Mouse (Mus musculus): ENCODE data around the gene Mrpl37. TPM values are rescaled to one million over a fixed set of nuclear protein-coding genes. Genes with fewer than 3 reads are reported as not detected.

Gene Mrpl37
- total and polyA plus RNA-seq, 2 experiments from 2014 or later, result 59.2 to 79.7 TPM

DNA sequence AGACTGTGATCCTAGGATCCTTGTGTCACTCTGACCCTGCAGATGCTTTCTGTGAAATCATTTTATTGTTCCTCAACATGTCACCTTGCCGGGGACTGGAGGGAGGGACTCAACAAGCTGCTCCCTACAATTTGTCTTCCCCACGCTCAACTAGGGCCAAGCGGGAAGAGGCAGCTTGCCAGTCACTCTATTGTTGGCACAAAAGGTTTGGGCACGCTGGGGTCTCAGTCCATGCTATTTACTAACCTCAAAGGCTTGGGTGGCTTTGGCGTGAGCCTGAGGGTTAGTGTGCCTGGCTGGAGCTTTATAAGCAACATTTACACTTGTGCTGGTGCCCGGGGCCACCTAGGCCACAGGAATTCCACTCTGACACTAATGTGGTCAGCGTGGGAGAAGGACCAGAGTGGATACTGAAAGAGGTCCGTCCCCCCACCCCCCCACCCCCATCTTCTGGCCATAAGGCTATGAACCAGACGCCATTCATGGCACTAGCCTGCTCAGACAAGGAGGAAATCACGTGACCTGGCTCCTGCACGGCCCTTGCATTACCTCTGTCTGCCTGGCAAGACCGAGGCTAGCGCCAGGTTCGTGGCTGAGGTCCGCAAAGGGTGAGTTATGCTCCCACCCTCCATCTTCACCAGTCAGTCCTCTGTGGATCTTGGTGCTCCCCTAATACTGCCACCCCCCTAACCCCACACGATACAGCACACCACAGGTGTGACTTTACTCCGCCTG is 32.3 kb upstream of the Mrpl37 start:
- H3K9ac ChIP-seq (replicated peaks; ENCODE audit: low read length), result no peak overlapping the region
- no peak for DNase-seq (ENCODE audit: low spot score)
- no peaks in the 10 kb centered on the region for H3K36me3 ChIP-seq (ENCODE audit: insufficient read depth, low read length)
- WGBS, result 60% methylated on average over 17 of the region's 17 CpGs
- no peaks in the 10 kb centered on the region for H3K27me3 ChIP-seq (ENCODE audit: insufficient read depth, low read length)
- H3K9me3 ChIP-seq (ENCODE audit: low read length), result no peaks in the 10 kb centered on the region
- no peak overlapping the region for H3K4me2 ChIP-seq (ENCODE audit: low read depth, low read length)
- no peak overlapping the region for H3K4me3 ChIP-seq (ENCODE audit: low read length)
- TF ChIP-seq CTCF (IDR thresholded peaks at IDR 0.05; ENCODE audit: low read depth), result no peak
- 0 out of 2 replicates have a peak, but pooled peaks cover 16% of the 10 kb centered on the region for H3K4me1 ChIP-seq (ENCODE audit: insufficient read depth, low read length)
- no peak overlapping the region for H3K27ac ChIP-seq
- ATAC-seq, result no peak

DNA sequence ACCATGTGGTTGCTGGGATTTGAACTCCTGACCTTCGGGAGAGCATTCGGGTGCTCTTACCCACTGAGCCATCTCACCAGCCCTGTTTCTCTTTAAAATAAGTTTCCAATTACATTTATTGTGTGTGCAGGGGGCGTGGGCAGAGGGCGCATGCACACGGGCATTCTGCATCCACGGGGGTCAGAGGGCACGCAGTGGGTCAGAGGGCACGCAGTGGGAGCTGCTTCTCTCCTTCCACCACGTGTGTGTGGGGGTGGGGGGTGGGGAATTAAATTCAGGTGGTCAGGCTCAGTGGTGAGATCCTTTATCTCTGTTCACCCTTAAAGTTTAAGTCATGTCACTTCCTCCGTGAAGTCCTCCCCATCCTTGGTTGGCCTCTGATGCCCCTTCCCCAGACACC is 31.7 kb upstream of the Mrpl37 start:
- ATAC-seq (no peak), DNase-seq (ENCODE audit: low spot score) (no peak)
- TF ChIP-seq CTCF (IDR thresholded peaks at IDR 0.05; ENCODE audit: low read depth), result no peak
- no peak overlapping the region for H3K4me2 ChIP-seq (ENCODE audit: low read depth, low read length)
- H3K27ac ChIP-seq, result no peak overlapping the region
- 69% methylated on average over 10 of the region's 10 CpGs for WGBS
- no peaks in the 10 kb centered on the region for H3K9me3 ChIP-seq (ENCODE audit: low read length)
- no peaks in the 10 kb centered on the region for H3K27me3 ChIP-seq (ENCODE audit: insufficient read depth, low read length)
- no peak overlapping the region for H3K9ac ChIP-seq (replicated peaks; ENCODE audit: low read length)
- no peaks in the 10 kb centered on the region for H3K36me3 ChIP-seq (ENCODE audit: insufficient read depth, low read length)
- H3K4me1 ChIP-seq (ENCODE audit: insufficient read depth, low read length), result 0 out of 2 replicates have a peak, but pooled peaks cover 16% of the 10 kb centered on the region
- H3K4me3 ChIP-seq (ENCODE audit: low read length), result no peak overlapping the region

DNA sequence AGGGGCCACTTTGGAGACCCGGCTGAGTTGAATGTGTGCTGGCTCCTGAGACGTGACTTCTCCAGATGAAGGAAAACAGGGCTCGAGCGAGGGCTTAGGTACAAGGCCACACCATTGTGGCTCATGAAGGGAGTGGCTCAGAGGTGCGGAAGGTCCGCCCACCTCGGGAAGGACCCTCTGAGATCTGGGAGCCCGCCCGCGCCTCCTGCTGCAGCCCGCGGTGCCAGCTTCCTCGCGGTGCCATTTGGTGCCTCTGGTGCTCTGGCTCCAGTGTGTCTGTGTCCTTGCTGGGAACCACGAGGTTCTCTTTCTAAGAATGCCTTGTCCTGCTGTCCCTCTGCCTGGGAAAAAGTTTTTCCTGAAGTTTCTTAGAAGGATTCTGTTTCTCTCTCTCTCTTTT is 31.2 kb upstream of the Mrpl37 start:
- DNase-seq (ENCODE audit: low spot score), result no peak
- 59% methylated on average over 15 of the region's 15 CpGs for WGBS
- Histone ChIP-seq H3K4me3 (ENCODE audit: low read length) (no peak overlapping the region), H3K9me3 (ENCODE audit: low read length) (no peaks in the 10 kb centered on the region), H3K4me2 (ENCODE audit: low read depth, low read length) (no peak overlapping the region), H3K4me1 (ENCODE audit: insufficient read depth, low read length) (0 out of 2 replicates have a peak, but pooled peaks cover 16% of the 10 kb centered on the region), H3K27me3 (ENCODE audit: insufficient read depth, low read length) (no peaks in the 10 kb centered on the region), H3K27ac (no peak overlapping the region), H3K9ac (replicated peaks; ENCODE audit: low read length) (no peak overlapping the region), H3K36me3 (ENCODE audit: insufficient read depth, low read length) (no peaks in the 10 kb centered on the region)
- TF ChIP-seq CTCF (IDR thresholded peaks at IDR 0.05; ENCODE audit: low read depth), result no peak
- ATAC-seq, result no peak

DNA sequence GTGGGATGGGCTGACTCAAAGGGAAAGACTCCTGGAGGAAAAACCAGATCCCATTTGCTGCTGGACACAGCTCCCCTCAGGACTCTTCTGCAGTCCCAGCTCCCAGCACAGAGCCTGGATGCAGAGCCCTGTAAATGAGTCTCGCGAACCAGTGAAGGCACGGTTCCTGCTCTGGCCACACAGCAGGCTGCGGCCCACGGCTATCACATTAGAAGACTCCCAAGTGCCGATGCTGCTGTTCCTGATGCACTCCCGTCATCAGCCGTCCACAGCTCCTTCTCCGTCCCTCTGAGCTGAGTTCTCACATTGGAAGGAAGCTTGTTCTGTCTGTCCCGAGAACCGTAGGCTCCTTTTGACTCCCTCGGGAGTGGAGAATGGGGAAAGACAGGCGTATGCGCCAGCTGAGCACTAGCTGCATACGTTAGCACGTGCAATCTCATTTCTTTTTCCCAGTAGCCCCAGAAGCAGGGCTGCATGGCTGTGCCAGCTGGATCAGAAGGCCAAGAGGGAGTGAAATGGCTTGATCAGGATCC is 30.2 kb upstream of the Mrpl37 start, which contains the start of gene Cdcp2:
Gene Cdcp2, plus strand, starts transcription at position 51 of the 533 bp plus-strand sequence.
- Histone ChIP-seq H3K9ac (replicated peaks; ENCODE audit: low read length) (no peak within 1 kb of the TSS), H3K36me3 (ENCODE audit: insufficient read depth, low read length) (no peaks in the 10 kb centered on the region), H3K4me3 (ENCODE audit: low read length) (no peak within 1 kb of the TSS), H3K9me3 (ENCODE audit: low read length) (no peaks in the 10 kb centered on the region), H3K27me3 (ENCODE audit: insufficient read depth, low read length) (no peaks in the 10 kb centered on the region), H3K4me1 (ENCODE audit: insufficient read depth, low read length) (0 out of 2 replicates have a peak, but pooled peaks cover 16% of the 10 kb centered on the region), H3K4me2 (ENCODE audit: low read depth, low read length) (no peak within 1 kb of the TSS), H3K27ac (peak within 1 kb of the TSS; percentile 56; the same call in 1 of the 2 replicates)
- WGBS, result 31% methylated on average over 16 of the region's 16 CpGs
- TF ChIP-seq CTCF (IDR thresholded peaks at IDR 0.05; ENCODE audit: low read depth), result no peak
- ATAC-seq (no peak), DNase-seq (ENCODE audit: low spot score) (no peak)

DNA sequence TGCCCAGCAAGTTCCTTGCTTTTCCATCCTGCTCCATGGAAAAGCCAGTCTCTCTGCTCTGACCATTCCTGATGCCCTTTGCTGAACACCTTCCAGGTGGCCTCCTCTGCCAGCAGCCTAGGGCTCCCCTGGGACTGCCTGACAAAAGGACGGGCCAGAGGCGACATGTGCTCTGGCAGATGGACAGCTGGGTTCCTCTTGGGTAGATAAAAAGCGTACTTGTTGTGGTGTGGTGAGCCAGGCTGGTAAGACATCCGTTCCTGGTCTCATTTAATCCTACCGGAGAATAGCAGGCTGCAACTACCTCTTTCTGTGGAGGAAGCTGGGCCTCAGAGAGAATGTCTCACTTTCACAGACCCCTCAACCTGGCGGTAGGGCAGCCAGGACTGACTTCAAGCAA is 29.4 kb upstream of the Mrpl37 start:
- H3K9me3 ChIP-seq (ENCODE audit: low read length), result no peaks in the 10 kb centered on the region
- no peak overlapping the region for H3K4me3 ChIP-seq (ENCODE audit: low read length)
- H3K4me2 ChIP-seq (ENCODE audit: low read depth, low read length), result no peak overlapping the region
- DNase-seq (ENCODE audit: low spot score) (peak; percentile 60), ATAC-seq (no peak)
- no peaks in the 10 kb centered on the region for H3K27me3 ChIP-seq (ENCODE audit: insufficient read depth, low read length)
- 0 out of 2 replicates have a peak, but pooled peaks cover 16% of the 10 kb centered on the region for H3K4me1 ChIP-seq (ENCODE audit: insufficient read depth, low read length)
- no peaks in the 10 kb centered on the region for H3K36me3 ChIP-seq (ENCODE audit: insufficient read depth, low read length)
- TF ChIP-seq CTCF (IDR thresholded peaks at IDR 0.05; ENCODE audit: low read depth), result no peak
- no peak overlapping the region for H3K9ac ChIP-seq (replicated peaks; ENCODE audit: low read length)
- 20% methylated on average over 6 of the region's 6 CpGs for WGBS
- peak overlapping the region; percentile 56; the same call in 1 of the 2 replicates for H3K27ac ChIP-seq

DNA sequence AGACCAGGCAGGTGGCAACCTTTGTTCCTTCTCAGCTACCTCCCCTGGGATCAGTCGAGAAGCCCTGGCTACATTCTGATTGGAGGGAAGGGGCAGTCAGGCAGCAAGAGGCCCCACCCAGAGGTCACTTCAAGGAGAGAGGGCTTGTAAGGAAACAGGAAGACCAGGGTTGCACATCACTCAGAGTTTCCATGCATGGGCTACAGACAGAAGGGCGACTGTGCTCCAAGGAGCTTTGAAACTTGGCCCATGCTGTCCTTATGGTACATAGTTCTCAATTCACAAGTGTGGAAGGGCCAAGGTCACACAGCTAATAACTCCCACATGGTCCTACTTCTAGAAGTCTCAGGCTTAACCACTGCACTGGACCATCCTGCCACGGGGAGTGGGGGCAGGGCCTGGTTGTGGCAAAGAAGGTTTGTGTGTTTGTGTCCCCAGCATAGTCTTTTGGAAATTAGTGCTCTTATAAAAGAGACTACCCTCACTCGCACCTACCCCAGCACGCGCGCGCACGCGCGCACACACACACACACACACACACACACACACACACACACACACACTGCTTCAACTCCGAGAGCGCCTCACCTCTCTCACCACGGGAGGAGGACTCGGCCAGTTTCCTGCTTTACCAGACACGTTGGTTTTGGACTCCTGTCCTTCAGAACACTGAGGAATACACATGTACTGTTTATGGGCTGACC is 28.0 kb upstream of the Mrpl37 start:
- no peak overlapping the region for H3K27ac ChIP-seq
- H3K36me3 ChIP-seq (ENCODE audit: insufficient read depth, low read length), result no peaks in the 10 kb centered on the region
- ATAC-seq (no peak), DNase-seq (ENCODE audit: low spot score) (no peak)
- TF ChIP-seq CTCF (IDR thresholded peaks at IDR 0.05; ENCODE audit: low read depth), result no peak
- WGBS, result 86% methylated on average over 16 of the region's 16 CpGs
- no peaks in the 10 kb centered on the region for H3K9me3 ChIP-seq (ENCODE audit: low read length)
- no peak overlapping the region for H3K4me3 ChIP-seq (ENCODE audit: low read length)
- H3K4me1 ChIP-seq (ENCODE audit: insufficient read depth, low read length), result 0 out of 2 replicates have a peak, but pooled peaks cover 16% of the 10 kb centered on the region
- no peaks in the 10 kb centered on the region for H3K27me3 ChIP-seq (ENCODE audit: insufficient read depth, low read length)
- H3K4me2 ChIP-seq (ENCODE audit: low read depth, low read length), result no peak overlapping the region
- no peak overlapping the region for H3K9ac ChIP-seq (replicated peaks; ENCODE audit: low read length)

Data from hindbrain, postnatal 0 days (tissue).